Mouse (Mus musculus) hindbrain, embryonic 12.5 days (tissue): Measurements from ENCODE around the gene Zfp280c. TPM values are rescaled to one million over a fixed set of nuclear protein-coding genes. Genes with fewer than 3 reads are reported as not detected.

ENCODE experiments used
- microRNA-seq: library from miRNA; unstranded; fragments of <30 nt; microRNA quantifications from one replicate; pipeline ENCODE4, GENCODE M21; 2017
- polyA plus RNA-seq: library from polyadenylated mRNA; unstranded; fragments of >200 nt; fragmentation: Nextera tagmentation; extraction: Ambion mirVana; gene quantifications from 2 replicates; pipeline ENCODE4 v1.2.1, GENCODE M21; 2016

The Zfp280c gene
- polyA plus RNA-seq, 1 experiment from 2014 or later: 16.6 TPM

Small RNA genes within 50 kb of the gene (microRNA-seq; reads per million reads assigned to microRNA genes)
- gene Gm27828: not detected

Other genes with a start within 250 kb of the Zfp280c start
- 2.1 and 2.9 TPM in 2 replicates for gene Elf4, start 131.4 kb downstream of the Zfp280c start, polyA plus RNA-seq
- 58.1 and 60.1 TPM in 2 replicates for gene Aifm1, start 80.9 kb downstream of the Zfp280c start, polyA plus RNA-seq
- gene Rab33a, start 75.2 kb downstream of the Zfp280c start, polyA plus RNA-seq: 46.4 and 46.6 TPM in 2 replicates
- 26.9 and 32.3 TPM in 2 replicates for gene Slc25a14, start 28.9 kb upstream of the Zfp280c start, polyA plus RNA-seq
- not detected in 2 replicates for gene Gpr119, start 80.0 kb upstream of the Zfp280c start, polyA plus RNA-seq
- 21.1 and 22.1 TPM in 2 replicates for gene Rbmx2, start 100.5 kb upstream of the Zfp280c start, polyA plus RNA-seq